Mouse (Mus musculus): ENCODE data around the gene Mphosph10. TPM values are rescaled to one million over a fixed set of nuclear protein-coding genes. Genes with fewer than 3 reads are reported as not detected.

Gene Mphosph10
- polyA plus RNA-seq (2012): 0.21 and 0.35 TPM in 2 replicates

DNA sequence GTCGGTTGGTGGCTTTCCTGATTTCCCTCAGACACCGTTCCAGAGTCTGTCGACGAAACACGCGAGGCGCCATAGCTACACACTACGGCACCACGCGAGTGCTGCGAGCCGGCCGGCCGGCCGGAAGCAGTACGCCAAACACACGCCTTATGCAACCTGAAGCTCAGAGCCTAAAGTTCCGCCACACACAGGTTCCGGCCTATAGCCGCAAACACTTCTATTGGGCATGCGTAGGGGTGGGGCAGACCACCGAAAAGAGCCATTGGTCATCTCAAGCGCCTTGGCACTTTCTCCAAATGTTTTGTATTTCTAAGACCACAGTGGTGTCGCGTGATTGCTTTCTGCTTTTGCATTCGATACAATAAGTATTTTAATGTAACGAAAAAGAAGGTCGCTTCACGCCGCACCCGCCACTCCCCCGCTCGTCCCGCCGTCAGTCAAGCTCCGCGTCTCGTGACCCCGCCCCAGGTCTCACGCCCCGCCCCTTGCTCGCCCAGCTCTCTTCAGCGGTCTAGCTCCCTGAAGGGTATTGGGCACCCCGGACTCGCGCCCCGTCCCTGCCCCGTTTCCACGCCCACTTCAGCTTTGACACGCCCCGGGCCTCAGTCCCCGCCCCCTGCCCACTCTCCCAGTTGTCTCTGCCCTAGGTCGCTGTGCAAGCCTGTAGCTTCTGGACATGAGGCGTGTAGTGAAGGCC, at the start of gene Mphosph10, which contains the start of gene Mcee:
Gene Mphosph10 (minus strand): TSS at position 147 of the 697 bp plus-strand sequence.
Gene Mcee (plus strand): TSS at position 486 of the 697 bp plus-strand sequence.
- Histone ChIP-seq H3K27me3 (ENCODE audit: control insufficient read depth) (no peaks in the 10 kb centered on the region), H3K4me3 (replicated peaks) (peak within 1 kb of the TSS; percentile 70), H3K9me3 (ENCODE audit: control insufficient read depth, low read length) (no peaks in the 10 kb centered on the region), H3K36me3 (ENCODE audit: control insufficient read depth) (peaks cover 25% of the 10 kb centered on the region), H3K4me1 (ENCODE audit: control insufficient read depth) (peaks cover 24% of the 10 kb centered on the region)
- no peak for TF ChIP-seq GATA1 (IDR thresholded peaks at IDR 0.05; ENCODE audit: low read length)
- TF ChIP-seq TAL1 (IDR thresholded peaks at IDR 0.05; ENCODE audit: low read length): no peak

DNA sequence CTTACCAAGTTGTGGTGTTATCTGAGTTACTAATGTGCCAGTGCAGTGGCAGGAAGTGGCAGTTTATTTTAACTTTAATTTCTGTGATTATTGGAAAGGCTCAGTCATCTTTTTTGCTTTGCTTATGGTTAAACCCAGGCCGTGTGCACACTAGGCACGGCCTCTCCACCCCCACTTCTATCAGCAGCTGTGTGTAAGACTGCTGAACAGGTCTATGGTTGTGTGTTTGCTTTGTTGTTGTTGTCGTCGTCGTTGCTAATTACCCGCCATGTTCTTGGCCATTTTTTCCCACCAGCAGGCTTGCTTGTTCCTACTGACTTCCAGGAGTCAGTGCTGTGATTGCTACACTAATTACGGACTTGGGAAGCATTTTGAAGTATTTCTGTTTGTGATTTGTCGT, 48.5 kb upstream of the Mphosph10 start:
- H3K4me3 ChIP-seq (replicated peaks): no peak overlapping the region
- H3K27me3 ChIP-seq (ENCODE audit: control insufficient read depth): no peaks in the 10 kb centered on the region
- TF ChIP-seq GATA1 (IDR thresholded peaks at IDR 0.05; ENCODE audit: low read length): no peak
- no peak for TF ChIP-seq TAL1 (IDR thresholded peaks at IDR 0.05; ENCODE audit: low read length)
- H3K36me3 ChIP-seq (ENCODE audit: control insufficient read depth): no peaks in the 10 kb centered on the region
- H3K4me1 ChIP-seq (ENCODE audit: control insufficient read depth): no peaks in the 10 kb centered on the region
- H3K9me3 ChIP-seq (ENCODE audit: control insufficient read depth, low read length): peaks cover 7% of the 10 kb centered on the region

DNA sequence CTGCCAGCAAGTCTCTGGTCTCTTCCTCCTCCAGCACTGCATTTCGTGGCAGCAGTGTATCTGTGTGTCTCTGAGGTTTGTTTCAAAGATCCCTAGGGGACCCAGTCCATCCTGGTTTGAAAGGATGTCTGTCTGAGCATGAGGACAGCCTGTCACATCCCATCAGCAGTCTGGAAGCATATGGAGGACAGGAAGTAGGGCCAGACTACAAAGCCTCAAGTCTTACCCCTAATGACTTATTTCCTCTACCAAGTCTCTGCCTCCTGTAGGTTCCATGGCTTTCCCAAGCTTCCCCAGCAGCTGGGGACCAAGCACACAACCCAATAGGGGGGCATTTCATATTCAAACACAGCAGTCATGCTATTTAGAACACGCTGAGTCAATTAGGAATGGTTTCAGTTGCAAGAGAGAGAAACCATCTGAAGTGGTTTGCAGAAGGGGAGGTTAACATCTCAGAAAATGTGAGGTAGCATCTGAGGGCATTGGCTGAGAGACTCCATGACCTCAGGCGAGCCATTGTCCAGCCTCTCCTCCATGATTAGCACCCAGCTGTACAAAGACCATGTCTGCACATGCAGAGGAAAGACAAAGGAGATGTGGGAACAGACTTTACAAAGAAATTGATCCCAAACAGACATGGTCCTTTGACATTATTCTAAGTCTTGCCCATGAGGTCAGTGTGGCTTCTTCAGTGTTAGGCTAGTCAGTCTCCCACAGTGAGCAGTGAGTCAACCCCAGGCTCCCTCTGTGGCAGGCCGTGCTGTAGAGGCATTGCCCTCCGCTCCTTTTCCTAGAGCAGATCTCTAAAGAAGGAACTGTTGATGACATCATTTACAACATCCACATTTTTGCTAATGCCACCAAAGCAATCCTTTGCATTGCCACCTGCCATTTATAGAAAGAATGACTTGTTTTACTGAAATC, 47.8 kb upstream of the Mphosph10 start:
- H3K27me3 ChIP-seq (ENCODE audit: control insufficient read depth): no peaks in the 10 kb centered on the region
- TF ChIP-seq GATA1 (IDR thresholded peaks at IDR 0.05; ENCODE audit: low read length): no peak
- no peak for TF ChIP-seq TAL1 (IDR thresholded peaks at IDR 0.05; ENCODE audit: low read length)
- H3K4me1 ChIP-seq (ENCODE audit: control insufficient read depth): no peaks in the 10 kb centered on the region
- H3K4me3 ChIP-seq (replicated peaks): no peak overlapping the region
- peaks cover 11% of the 10 kb centered on the region for H3K9me3 ChIP-seq (ENCODE audit: control insufficient read depth, low read length)
- no peaks in the 10 kb centered on the region for H3K36me3 ChIP-seq (ENCODE audit: control insufficient read depth)

DNA sequence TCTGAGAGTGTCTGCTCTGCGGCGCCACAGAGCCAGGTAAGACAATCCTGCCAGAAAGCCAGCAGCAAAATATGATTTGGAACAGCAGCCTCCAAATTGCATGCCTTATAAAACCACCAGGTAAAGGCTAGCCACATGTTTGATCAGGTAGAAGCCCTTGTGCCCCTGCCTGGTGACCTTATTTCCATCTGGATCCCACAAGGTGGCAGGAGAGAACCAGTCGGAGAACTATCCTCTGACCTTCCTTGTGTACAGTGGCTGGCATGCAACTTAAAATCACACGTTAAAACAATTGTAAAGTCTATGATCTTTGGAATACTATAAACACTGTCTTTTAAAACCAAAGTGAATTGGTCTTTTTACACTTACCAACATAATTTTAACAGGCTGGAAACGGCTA, 32.8 kb upstream of the Mphosph10 start:
- TF ChIP-seq TAL1 (IDR thresholded peaks at IDR 0.05; ENCODE audit: low read length) (no peak), GATA1 (IDR thresholded peaks at IDR 0.05; ENCODE audit: low read length) (no peak)
- Histone ChIP-seq H3K27me3 (ENCODE audit: control insufficient read depth) (no peaks in the 10 kb centered on the region), H3K4me3 (replicated peaks) (no peak overlapping the region)

DNA sequence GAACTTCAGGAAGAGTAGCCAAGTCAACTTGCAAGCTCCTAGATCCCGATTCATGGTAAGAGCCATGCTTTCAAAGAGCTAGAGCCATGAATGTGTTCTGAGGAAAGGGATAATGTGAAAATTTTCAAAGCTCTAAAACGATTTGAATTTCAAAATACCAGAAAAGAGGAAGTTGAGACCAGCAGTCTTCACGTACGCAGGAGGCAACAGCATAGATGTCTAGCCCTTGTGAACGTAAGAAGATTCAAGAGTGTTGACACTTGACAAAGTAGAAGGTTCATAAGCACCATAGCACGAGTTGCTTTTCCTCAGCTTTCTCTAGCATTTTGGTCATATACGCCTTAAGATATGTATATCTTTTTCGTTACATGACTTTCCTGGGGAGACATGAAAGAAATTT, 11.9 kb upstream of the Mphosph10 start:
- TF ChIP-seq TAL1 (IDR thresholded peaks at IDR 0.05; ENCODE audit: low read length): no peak
- no peak for TF ChIP-seq GATA1 (IDR thresholded peaks at IDR 0.05; ENCODE audit: low read length)
- Histone ChIP-seq H3K27me3 (ENCODE audit: control insufficient read depth) (no peaks in the 10 kb centered on the region), H3K36me3 (ENCODE audit: control insufficient read depth) (peaks cover 2% of the 10 kb centered on the region), H3K4me1 (ENCODE audit: control insufficient read depth) (no peaks in the 10 kb centered on the region), H3K4me3 (replicated peaks) (no peak overlapping the region), H3K9me3 (ENCODE audit: control insufficient read depth, low read length) (no peaks in the 10 kb centered on the region)

More for the DNA sequence above, 32.8 kb upstream of the Mphosph10 start:
- Histone ChIP-seq H3K9me3 (ENCODE audit: control insufficient read depth, low read length) (no peaks in the 10 kb centered on the region), H3K4me1 (ENCODE audit: control insufficient read depth) (no peaks in the 10 kb centered on the region), H3K36me3 (ENCODE audit: control insufficient read depth) (no peaks in the 10 kb centered on the region)

DNA sequence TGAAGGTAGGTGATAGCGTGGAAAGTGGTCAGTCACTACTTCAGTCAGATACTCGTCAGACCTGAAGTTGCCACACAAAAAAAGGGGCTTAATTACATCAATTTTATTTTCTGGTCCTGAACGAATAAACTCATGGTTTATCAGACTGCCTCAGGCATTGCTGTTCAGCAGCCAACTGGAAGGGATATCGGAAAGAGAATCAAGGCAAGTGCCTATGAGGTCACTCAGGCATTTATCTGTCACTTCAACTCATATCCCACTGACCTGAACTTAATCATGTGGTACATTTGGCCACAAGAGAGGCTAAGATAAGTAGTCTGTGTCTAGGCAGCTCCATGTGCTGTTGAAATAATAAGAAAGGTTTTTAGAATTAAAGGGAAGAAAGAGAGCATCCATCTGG, 10.4 kb upstream of the Mphosph10 start:
- Histone ChIP-seq H3K9me3 (ENCODE audit: control insufficient read depth, low read length) (no peaks in the 10 kb centered on the region), H3K36me3 (ENCODE audit: control insufficient read depth) (peaks cover 2% of the 10 kb centered on the region), H3K4me3 (replicated peaks) (no peak overlapping the region), H3K27me3 (ENCODE audit: control insufficient read depth) (no peaks in the 10 kb centered on the region), H3K4me1 (ENCODE audit: control insufficient read depth) (no peaks in the 10 kb centered on the region)
- TF ChIP-seq GATA1 (IDR thresholded peaks at IDR 0.05; ENCODE audit: low read length) (no peak), TAL1 (IDR thresholded peaks at IDR 0.05; ENCODE audit: low read length) (no peak)

DNA sequence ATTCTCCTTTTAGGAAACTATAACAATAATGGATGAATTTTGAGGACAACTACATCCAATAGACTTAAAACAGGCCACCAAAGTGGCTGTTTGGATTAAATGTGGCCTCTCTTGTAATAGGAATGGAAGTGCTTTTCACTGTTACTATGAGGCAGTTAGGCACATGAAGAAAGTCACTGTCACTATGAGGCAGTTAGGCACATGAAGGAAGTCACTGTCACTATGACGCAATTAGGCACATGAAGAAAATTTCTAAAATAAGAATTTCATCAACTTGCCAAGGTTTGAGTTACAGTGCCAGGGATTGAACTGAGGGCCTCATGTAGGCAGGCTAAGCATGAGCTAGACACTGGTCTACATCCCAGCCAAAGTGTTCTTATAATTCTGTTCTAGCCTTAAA, 8.7 kb upstream of the Mphosph10 start:
- no peak overlapping the region for H3K4me3 ChIP-seq (replicated peaks)
- H3K27me3 ChIP-seq (ENCODE audit: control insufficient read depth): no peaks in the 10 kb centered on the region
- no peak for TF ChIP-seq GATA1 (IDR thresholded peaks at IDR 0.05; ENCODE audit: low read length)
- no peak for TF ChIP-seq TAL1 (IDR thresholded peaks at IDR 0.05; ENCODE audit: low read length)
- H3K36me3 ChIP-seq (ENCODE audit: control insufficient read depth): peaks cover 2% of the 10 kb centered on the region
- no peaks in the 10 kb centered on the region for H3K4me1 ChIP-seq (ENCODE audit: control insufficient read depth)
- H3K9me3 ChIP-seq (ENCODE audit: control insufficient read depth, low read length): no peaks in the 10 kb centered on the region

DNA sequence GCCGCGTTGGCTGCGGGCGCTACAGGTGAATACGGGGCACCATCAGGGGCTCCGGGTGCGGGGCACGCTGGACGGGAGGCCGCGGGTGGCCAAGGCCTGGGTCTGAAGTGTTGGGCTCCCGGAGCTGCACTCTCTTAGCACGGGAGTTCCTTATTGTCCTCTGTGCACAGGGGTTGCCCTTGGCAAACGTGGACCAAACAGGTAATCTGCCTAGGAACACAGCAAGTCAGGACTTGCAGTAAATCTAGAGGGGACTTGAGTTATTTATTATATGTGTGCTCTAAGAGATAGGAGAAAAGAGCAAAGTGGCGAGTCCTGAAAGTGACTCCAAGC, 717 bp upstream of the Mphosph10 start:
- TF ChIP-seq GATA1 (IDR thresholded peaks at IDR 0.05; ENCODE audit: low read length): no peak
- TF ChIP-seq TAL1 (IDR thresholded peaks at IDR 0.05; ENCODE audit: low read length): no peak
- peaks cover 20% of the 10 kb centered on the region for H3K36me3 ChIP-seq (ENCODE audit: control insufficient read depth)
- peak overlapping the region; percentile 70 for H3K4me3 ChIP-seq (replicated peaks)
- H3K27me3 ChIP-seq (ENCODE audit: control insufficient read depth): no peaks in the 10 kb centered on the region
- H3K9me3 ChIP-seq (ENCODE audit: control insufficient read depth, low read length): no peaks in the 10 kb centered on the region
- peaks cover 24% of the 10 kb centered on the region for H3K4me1 ChIP-seq (ENCODE audit: control insufficient read depth)

DNA sequence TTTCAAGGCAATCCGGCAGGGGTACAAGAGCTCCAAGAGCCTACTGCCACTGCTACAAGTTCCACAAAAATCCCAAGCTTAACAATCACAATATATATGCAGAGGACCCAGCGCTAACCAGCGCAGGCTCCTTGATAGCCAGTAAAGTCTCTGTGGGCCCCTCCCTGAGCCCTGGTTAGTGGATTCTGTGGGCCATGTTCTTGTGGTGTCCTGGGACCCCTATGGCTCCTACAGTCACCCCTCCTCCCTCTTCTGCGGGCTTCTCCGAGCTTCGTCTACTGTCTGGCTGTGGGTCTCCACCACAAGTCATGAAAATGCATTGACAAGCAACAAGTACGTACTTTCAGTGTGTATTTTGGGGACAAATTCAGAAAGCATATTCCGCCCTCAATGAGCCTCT, 589 bp downstream of the Mphosph10 start:
- Histone ChIP-seq H3K4me3 (replicated peaks) (peak overlapping the region; percentile 70), H3K9me3 (ENCODE audit: control insufficient read depth, low read length) (no peaks in the 10 kb centered on the region), H3K4me1 (ENCODE audit: control insufficient read depth) (peaks cover 24% of the 10 kb centered on the region), H3K27me3 (ENCODE audit: control insufficient read depth) (no peaks in the 10 kb centered on the region), H3K36me3 (ENCODE audit: control insufficient read depth) (peaks cover 33% of the 10 kb centered on the region)
- TF ChIP-seq TAL1 (IDR thresholded peaks at IDR 0.05; ENCODE audit: low read length) (no peak), GATA1 (IDR thresholded peaks at IDR 0.05; ENCODE audit: low read length) (no peak)
